Mouse (Mus musculus): ENCODE measurements around the gene Sema4g.

The Sema4g gene

GRCm38 (mm10) chr19:45048644-45049365 lies 59.9 kb downstream of the Sema4g start:
- no peak for DNase-seq (ENCODE audit: low read depth, low spot score)

- peak; percentile 41 for DNase-seq (ENCODE audit: low read depth, low spot score)
Observed at GRCm38 (mm10) chr19:45049523-45049922, 60.6 kb downstream of the Sema4g start.

All from skeletal muscle tissue, adult 2 months (tissue).